Mouse (Mus musculus): ENCODE data around the gene Fam20b.
"Not testable (repeated sequence)": the region's sequence is repeated elsewhere in the genome, so short reads cannot be mapped to it uniquely, and the experiment has no call there.

Fam20b gene

GRCm38 (mm10) chr1:156672720-156673475 is 46.0 kb downstream of the Fam20b start:
- peak in 1 of 2 experiments; percentile 14 for DNase-seq (ENCODE audit: low read depth in 2 of 2, low spot score in 2 of 2)

GRCm38 (mm10) chr1:156671921-156672320 is 47.0 kb downstream of the Fam20b start:
- no peak for DNase-seq (ENCODE audit: low read depth in 2 of 2, low spot score in 2 of 2)

GRCm38 (mm10) chr1:156669208-156669983 is 49.5 kb downstream of the Fam20b start:
- DNase-seq (ENCODE audit: low read depth in 2 of 2, low spot score in 2 of 2): no peak

- DNase-seq (ENCODE audit: low read depth in 2 of 2, low spot score in 2 of 2): no peak
These were observed 50.3 kb downstream of the Fam20b start for GRCm38 (mm10) chr1:156668602-156669001.

GRCm38 (mm10) chr1:156667141-156667926 is 51.6 kb downstream of the Fam20b start:
- DNase-seq (ENCODE audit: low read depth in 2 of 2, low spot score in 2 of 2): no peak

- DNase-seq (ENCODE audit: low read depth in 2 of 2, low spot score in 2 of 2): no peak
These were observed 53.1 kb downstream of the Fam20b start for GRCm38 (mm10) chr1:156665777-156666176.

GRCm38 (mm10) chr1:156660660-156661236 is 58.1 kb downstream of the Fam20b start:
- not testable (repeated sequence) for DNase-seq (ENCODE audit: low read depth in 2 of 2, low spot score in 2 of 2)

GRCm38 (mm10) chr1:156659906-156660659 is 58.8 kb downstream of the Fam20b start:
- no peak for DNase-seq (ENCODE audit: low read depth in 2 of 2, low spot score in 2 of 2)

GRCm38 (mm10) chr1:156658676-156659075 is 60.2 kb downstream of the Fam20b start:
- DNase-seq (ENCODE audit: low read depth in 2 of 2, low spot score in 2 of 2): no peak

GRCm38 (mm10) chr1:156657523-156657922 is 61.4 kb downstream of the Fam20b start:
- no peak for DNase-seq (ENCODE audit: low read depth in 2 of 2, low spot score in 2 of 2)

- DNase-seq (ENCODE audit: low read depth in 2 of 2, low spot score in 2 of 2): no peak
These were observed 64.0 kb downstream of the Fam20b start for GRCm38 (mm10) chr1:156654735-156655530.

GRCm38 (mm10) chr1:156652189-156652822 is 66.6 kb downstream of the Fam20b start:
- no peak for DNase-seq (ENCODE audit: low read depth in 2 of 2, low spot score in 2 of 2)

GRCm38 (mm10) chr1:156650631-156651030 is 68.3 kb downstream of the Fam20b start:
- DNase-seq (ENCODE audit: low read depth in 2 of 2, low spot score in 2 of 2): no peak

- DNase-seq (ENCODE audit: low read depth in 2 of 2, low spot score in 2 of 2): no peak
These were observed 70.2 kb downstream of the Fam20b start for GRCm38 (mm10) chr1:156648705-156649104.

- DNase-seq (ENCODE audit: low read depth in 2 of 2, low spot score in 2 of 2): no peak
These were observed 72.9 kb downstream of the Fam20b start for GRCm38 (mm10) chr1:156645971-156646370.

GRCm38 (mm10) chr1:156644780-156645523 is 73.9 kb downstream of the Fam20b start:
- no peak for DNase-seq (ENCODE audit: low read depth in 2 of 2, low spot score in 2 of 2)

- no peak for DNase-seq (ENCODE audit: low read depth in 2 of 2, low spot score in 2 of 2)
These were observed 74.8 kb downstream of the Fam20b start for GRCm38 (mm10) chr1:156644061-156644460.

GRCm38 (mm10) chr1:156642813-156643212 is 76.1 kb downstream of the Fam20b start:
- DNase-seq (ENCODE audit: low read depth in 2 of 2, low spot score in 2 of 2): no peak
